Mouse (Mus musculus) embryonic facial prominence, embryonic 12.5 days (tissue): Measurements from ENCODE around the gene Ptprcap. TPM values are rescaled to one million over a fixed set of nuclear protein-coding genes. Genes with fewer than 3 reads are reported as not detected.

Experiments used
- polyA plus RNA-seq: library from polyadenylated mRNA; unstranded; fragments of >200 nt; fragmentation: Nextera tagmentation; extraction: Ambion mirVana; gene quantifications from 2 replicates; pipeline ENCODE4 v1.2.1, GENCODE M21; 2016

The Ptprcap gene
- polyA plus RNA-seq, 1 experiment from 2014 or later = 2.1 TPM

Other genes with a start within 250 kb of the Ptprcap start
- 46.4 and 53.6 TPM in 2 replicates for gene Tcirg1, start 246.5 kb upstream of the Ptprcap start, polyA plus RNA-seq
- gene Ndufs8, start 240.8 kb upstream of the Ptprcap start, polyA plus RNA-seq = 245 and 268 TPM in 2 replicates
- gene Aldh3b1, start 223.8 kb upstream of the Ptprcap start, polyA plus RNA-seq = 0.91 and 1.1 TPM in 2 replicates
- 12.5 and 12.7 TPM in 2 replicates for gene Unc93b1, start 218.4 kb upstream of the Ptprcap start, polyA plus RNA-seq
- gene Aldh3b3, start 195.0 kb upstream of the Ptprcap start, polyA plus RNA-seq = not detected in 2 replicates
- 2.0 and 2.8 TPM in 2 replicates for gene Aldh3b2, start 181.3 kb upstream of the Ptprcap start, polyA plus RNA-seq
- gene Acy3, start 167.0 kb upstream of the Ptprcap start, polyA plus RNA-seq = 3.0 and 3.4 TPM in 2 replicates
- not detected in 2 replicates for gene Tbx10, start 160.9 kb upstream of the Ptprcap start, polyA plus RNA-seq
- 30.0 and 33.2 TPM in 2 replicates for gene Nudt8, start 153.0 kb upstream of the Ptprcap start, polyA plus RNA-seq
- 4.0 and 5.6 TPM in 2 replicates for gene Gm49405, start 153.0 kb upstream of the Ptprcap start, polyA plus RNA-seq
- gene Doc2g, start 150.3 kb upstream of the Ptprcap start, polyA plus RNA-seq = 6.5 and 6.9 TPM in 2 replicates
- 188 and 201 TPM in 2 replicates for gene Ndufv1, start 140.8 kb upstream of the Ptprcap start, polyA plus RNA-seq
- gene Gstp1, start 115.6 kb upstream of the Ptprcap start, polyA plus RNA-seq = 540 and 544 TPM in 2 replicates
- gene Gstp2, start 107.6 kb upstream of the Ptprcap start, polyA plus RNA-seq = 2.8 and 11.5 TPM in 2 replicates
- gene Gstp3, start 94.0 kb upstream of the Ptprcap start, polyA plus RNA-seq = not detected in 2 replicates
- 0.22 TPM in 1 of 2 replicates, not detected in the other for gene Cabp2, start 72.0 kb upstream of the Ptprcap start, polyA plus RNA-seq
- gene Cdk2ap2, start 56.4 kb upstream of the Ptprcap start, polyA plus RNA-seq = 55.6 and 55.7 TPM in 2 replicates
- 8.9 and 10.9 TPM in 2 replicates for gene Pitpnm1, start 53.6 kb upstream of the Ptprcap start, polyA plus RNA-seq
- 85.2 and 90.8 TPM in 2 replicates for gene Aip, start 27.7 kb upstream of the Ptprcap start, polyA plus RNA-seq
- not detected in 2 replicates for gene Gpr152, start 13.8 kb upstream of the Ptprcap start, polyA plus RNA-seq
- not detected in 2 replicates for gene Cabp4, start 9.6 kb upstream of the Ptprcap start, polyA plus RNA-seq
- gene Coro1b, start 5.0 kb upstream of the Ptprcap start, polyA plus RNA-seq = 128 and 135 TPM in 2 replicates
- 59.7 and 71.7 TPM in 2 replicates for gene Rps6kb2, start 9.8 kb downstream of the Ptprcap start, polyA plus RNA-seq
- 2.6 and 3.7 TPM in 2 replicates for gene Carns1, start 21.9 kb downstream of the Ptprcap start, polyA plus RNA-seq
- 1.2 and 1.9 TPM in 2 replicates for gene Tbc1d10c, start 37.7 kb downstream of the Ptprcap start, polyA plus RNA-seq
- gene Ppp1ca, start 38.5 kb downstream of the Ptprcap start, polyA plus RNA-seq = 782 and 783 TPM in 2 replicates
- 42.7 and 45.2 TPM in 2 replicates for gene Rad9a, start 48.1 kb downstream of the Ptprcap start, polyA plus RNA-seq
- gene Clcf1, start 60.6 kb downstream of the Ptprcap start, polyA plus RNA-seq = 8.5 and 9.7 TPM in 2 replicates
- gene AC109138.7, start 60.8 kb downstream of the Ptprcap start, polyA plus RNA-seq = not detected in 2 replicates
- 14.9 and 21.6 TPM in 2 replicates for gene Pold4, start 78.3 kb downstream of the Ptprcap start, polyA plus RNA-seq
- 11.1 and 11.5 TPM in 2 replicates for gene Ssh3, start 115.6 kb downstream of the Ptprcap start, polyA plus RNA-seq
- gene Ankrd13d, start 129.5 kb downstream of the Ptprcap start, polyA plus RNA-seq = 11.0 and 13.4 TPM in 2 replicates
- gene Grk2, start 152.6 kb downstream of the Ptprcap start, polyA plus RNA-seq = 15.0 and 19.0 TPM in 2 replicates
- gene Kdm2a, start 244.7 kb downstream of the Ptprcap start, polyA plus RNA-seq = 61.6 and 65.4 TPM in 2 replicates